ENCODE assay signal across 9 mouse cellular contexts in the genomic region with DNA sequence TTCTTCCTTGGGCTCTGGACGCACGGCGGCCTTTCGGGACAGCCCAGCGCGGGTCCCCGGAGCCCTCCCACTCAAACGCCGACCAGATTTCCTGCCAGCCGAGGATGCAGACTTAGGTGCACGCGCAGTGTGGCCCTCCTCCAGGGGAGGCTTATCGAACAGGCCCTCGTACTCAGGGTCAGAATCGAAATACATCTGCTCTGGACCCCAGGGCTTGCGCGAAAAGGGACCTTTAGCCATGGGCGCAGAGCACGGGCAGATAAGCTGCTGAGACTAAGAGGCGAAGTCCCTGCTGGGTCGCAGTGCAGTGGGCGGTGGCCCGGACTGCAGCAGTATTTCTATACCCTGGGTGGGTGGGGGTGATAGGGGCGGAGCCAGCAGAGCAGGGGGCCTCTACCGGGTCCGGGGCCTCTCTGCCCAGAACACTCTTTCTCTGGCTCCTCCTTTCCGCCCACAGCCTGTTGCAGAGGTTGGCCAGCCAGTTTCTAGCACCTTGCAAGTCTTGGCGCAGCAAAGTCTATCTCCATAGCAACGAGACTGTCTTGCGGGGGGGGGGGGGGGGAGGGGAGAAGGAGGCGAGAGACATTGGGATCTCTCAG. TPM values are rescaled to one million over a fixed set of nuclear protein-coding genes. Genes with fewer than 3 reads are reported as not detected.
DNase-seq lines count a peak whose midpoint lies in the region; ATAC-seq and TF ChIP-seq lines count a peak whose summit lies in the region.
"Had no signal": no experiment of that assay in that cellular context is flagged by ENCODE, and none has a peak within 500 bp of the region (broad histone marks: within the 10 kb centered on the region; RNA-seq: fewer than 3 reads in every experiment).

6330403K07Rik (minus strand) TSS at position 351 of the 599 bp plus-strand sequence.

- peak in 1 of 2 experiments; percentile 4 for DNase-seq in heart, adult 2 months
- DNase-seq in heart, postnatal 36 days: no peak
- peak; percentile 46 for DNase-seq in hindlimb bud, embryonic 11.5 days (ENCODE audit: extremely low spot score, low read depth, low spot score)
- DNase-seq in limb, embryonic 11.5 days (ENCODE audit: low spot score): peak; percentile 93
- DNase-seq in midbrain, postnatal 0 days (ENCODE audit: low spot score): peak; percentile 93
- peak; percentile 83 for DNase-seq in yolk sac, embryonic 10.5 days (ENCODE audit: low spot score)

- H3K79me2 ChIP-seq in heart, adult 2 months (replicated peaks; ENCODE audit: control insufficient read depth, insufficient read depth, low read length): no peaks in the 10 kb centered on the region

- intact Hi-C loops in heart, adult 2 months (cut with DNase I): no loop called here
- intact Hi-C loops in heart, postnatal 36 days (cut with DNase I): no loop called here

- no peaks in the 10 kb centered on the region for H3K36me3 ChIP-seq in heart, adult 2 months (ENCODE audit: control insufficient read depth, insufficient read depth, low read length)
- peaks cover 8% of the 10 kb centered on the region for H3K36me3 ChIP-seq in forebrain, embryonic 13.5 days (ENCODE audit: poor library complexity, severe bottlenecking)
- no peaks in the 10 kb centered on the region for H3K36me3 ChIP-seq in limb, embryonic 11.5 days (ENCODE audit: control insufficient read depth, insufficient read depth, low read length)
- H3K36me3 ChIP-seq in midbrain, postnatal 0 days (ENCODE audit: insufficient read depth, low read length): no peaks in the 10 kb centered on the region

- no peak for TF ChIP-seq POLR2A in heart, adult 2 months (IDR thresholded peaks at IDR 0.05; ENCODE audit: insufficient read depth, low read depth, low read length)
- no peak for TF ChIP-seq POLR2A in bone marrow macrophage, adult 2 months (IDR thresholded peaks at IDR 0.05; ENCODE audit: borderline replicate concordance, low read depth, low read length)

- ATAC-seq in forebrain, embryonic 13.5 days: peak; percentile 96
- ATAC-seq in limb, embryonic 11.5 days (ENCODE audit: insufficient number of reproducible peaks, low FRiP score, low TSS enrichment, low read depth): peak; percentile 98
- peak; percentile 96 for ATAC-seq in midbrain, postnatal 0 days (ENCODE audit: low FRiP score)

- H3K4me1 ChIP-seq in heart, adult 2 months (ENCODE audit: control insufficient read depth, insufficient read depth, low read length): no peaks in the 10 kb centered on the region
- peaks cover 3% of the 10 kb centered on the region for H3K4me1 ChIP-seq in bone marrow macrophage, adult 2 months (ENCODE audit: control insufficient read depth, insufficient read depth, low read length)
- peaks cover 34% of the 10 kb centered on the region for H3K4me1 ChIP-seq in forebrain, embryonic 13.5 days
- H3K4me1 ChIP-seq in limb, embryonic 11.5 days (ENCODE audit: control insufficient read depth, insufficient read depth, low read length): peaks cover 5% of the 10 kb centered on the region; the same call in 1 of the 2 replicates
- H3K4me1 ChIP-seq in midbrain, postnatal 0 days (ENCODE audit: insufficient read depth, low read length): peaks cover 8% of the 10 kb centered on the region; the same call in 1 of the 2 replicates

- H3K27me3 ChIP-seq in heart, adult 2 months (ENCODE audit: control insufficient read depth, insufficient read depth, low read length): no peaks in the 10 kb centered on the region
- no peaks in the 10 kb centered on the region for H3K27me3 ChIP-seq in forebrain, embryonic 13.5 days
- no peaks in the 10 kb centered on the region for H3K27me3 ChIP-seq in limb, embryonic 11.5 days (ENCODE audit: control insufficient read depth, insufficient read depth, low read length)
- no peaks in the 10 kb centered on the region for H3K27me3 ChIP-seq in midbrain, postnatal 0 days (ENCODE audit: insufficient read depth, low read length)
- H3K27me3 ChIP-seq: CH12.LX had no signal

- 2% methylated on average over 31 of the region's 31 CpGs for WGBS in heart, adult 2 months
- WGBS in forebrain, embryonic 13.5 days: 0% methylated on average over 27 of the region's 31 CpGs
- WGBS in limb, embryonic 11.5 days: 0% methylated on average over 30 of the region's 31 CpGs
- under 1% methylated on average over 28 of the region's 31 CpGs for WGBS in midbrain, postnatal 0 days

- no peaks in the 10 kb centered on the region for H3K9me3 ChIP-seq in forebrain, embryonic 13.5 days (replicated peaks)
- no peaks in the 10 kb centered on the region for H3K9me3 ChIP-seq in limb, embryonic 11.5 days (ENCODE audit: control insufficient read depth, low read length)
- H3K9me3 ChIP-seq in midbrain, postnatal 0 days (ENCODE audit: low read length): no peaks in the 10 kb centered on the region

- H3K9ac ChIP-seq in heart, adult 2 months (ENCODE audit: low read depth, low read length): no peak within 1 kb of the TSS
- peak within 1 kb of the TSS; percentile 84 for H3K9ac ChIP-seq in forebrain, embryonic 13.5 days
- peak within 1 kb of the TSS; percentile 87 for H3K9ac ChIP-seq in limb, embryonic 11.5 days (ENCODE audit: low read length)
- peak within 1 kb of the TSS; percentile 83 for H3K9ac ChIP-seq in midbrain, postnatal 0 days (replicated peaks; ENCODE audit: low read length, poor library complexity, severe bottlenecking)

- H3K27ac ChIP-seq in heart, adult 2 months: no peak within 1 kb of the TSS
- H3K27ac ChIP-seq in bone marrow macrophage, adult 2 months (ENCODE audit: insufficient read depth, low read depth, low read length): no peak within 1 kb of the TSS
- H3K27ac ChIP-seq in forebrain, embryonic 13.5 days: peak within 1 kb of the TSS; percentile 99
- H3K27ac ChIP-seq in limb, embryonic 11.5 days (replicated peaks; ENCODE audit: low read depth, low read length): peak within 1 kb of the TSS; percentile 72
- peak within 1 kb of the TSS; percentile 94 for H3K27ac ChIP-seq in midbrain, postnatal 0 days (ENCODE audit: low read depth, low read length)

- peak within 1 kb of the TSS; percentile 29; the same call in 1 of the 2 replicates for H3K4me3 ChIP-seq in heart, adult 2 months
- H3K4me3 ChIP-seq in bone marrow macrophage, adult 2 months (ENCODE audit: insufficient read depth, low read length): peak within 1 kb of the TSS; percentile 8; the same call in 1 of the 2 replicates
- peak within 1 kb of the TSS; percentile 73 for H3K4me3 ChIP-seq in forebrain, embryonic 13.5 days
- peak within 1 kb of the TSS; percentile 69 for H3K4me3 ChIP-seq in limb, embryonic 11.5 days (ENCODE audit: low read depth, low read length)
- peak within 1 kb of the TSS; percentile 55 for H3K4me3 ChIP-seq in midbrain, postnatal 0 days (ENCODE audit: low read depth, low read length)

- peak within 1 kb of the TSS; percentile 72 for H3K4me2 ChIP-seq in forebrain, embryonic 13.5 days
- H3K4me2 ChIP-seq in limb, embryonic 11.5 days (ENCODE audit: low read depth, severe bottlenecking): peak within 1 kb of the TSS; percentile 72
- peak within 1 kb of the TSS; percentile 76 for H3K4me2 ChIP-seq in midbrain, postnatal 0 days (ENCODE audit: low read depth, low read length, poor library complexity, severe bottlenecking)

- no peak for TF ChIP-seq CTCF in heart, adult 2 months (IDR thresholded peaks at IDR 0.05)
- no peak for TF ChIP-seq CTCF in bone marrow macrophage, adult 2 months (IDR thresholded peaks at IDR 0.05; ENCODE audit: low read depth, low read length)
- no peak for TF ChIP-seq CTCF in midbrain, postnatal 0 days (IDR thresholded peaks at IDR 0.05)

- no peak for TF ChIP-seq EP300 in heart, adult 2 months (IDR thresholded peaks at IDR 0.05; ENCODE audit: insufficient read depth, low read depth, low read length)

RNA-seq across cellular contexts. Expression of gene 6330403K07Rik, which starts in this region (rescaled TPM):
- total RNA-seq in heart, adult 2 months (2021): under 1 TPM; 0.31 to 0.59 TPM
- polyA plus RNA-seq in heart, adult 2 months (2012; rRNA removed): 0.47 and 0.56 TPM in 2 replicates
- under 1 TPM; 0.22 to 0.44 TPM for total RNA-seq in heart, postnatal 36 days (2021)
- not detected in 2 replicates for polyA plus RNA-seq in bone marrow macrophage, adult 2 months (2012; ENCODE audit: insufficient read depth, insufficient read length, missing spikeins)
- 425 and 437 TPM in 2 replicates for polyA plus RNA-seq in forebrain, embryonic 13.5 days (2015; fragmentation: Nextera tagmentation; extraction: Ambion mirVana)
- polyA plus RNA-seq in limb, embryonic 11.5 days (2014; fragmentation: Nextera tagmentation; extraction: Ambion mirVana): 83.9 and 103 TPM in 2 replicates
- total RNA-seq in midbrain, postnatal 0 days (2014; rRNA removed): 743 and 785 TPM in 2 replicates
- 854 and 864 TPM in 2 replicates for polyA plus RNA-seq in midbrain, postnatal 0 days (2015; fragmentation: Nextera tagmentation; extraction: Ambion mirVana)
- total RNA-seq: CH12.LX had no signal

Comparison
In these comparisons a context has a peak if more than half of its experiments do, and no peak if none do; other contexts are left out.
1. RNA of gene 6330403K07Rik (total RNA-seq): 743 to 785 TPM in midbrain, postnatal 0 days; 0.31 to 0.59 TPM in heart, adult 2 months and 0.22 to 0.44 TPM in heart, postnatal 36 days; every median in the first group is over 100 times any median in the second.
2. RNA of gene 6330403K07Rik (polyA plus RNA-seq): 854 to 864 TPM in midbrain, postnatal 0 days, 425 to 437 TPM in forebrain, embryonic 13.5 days and 83.9 to 103 TPM in limb, embryonic 11.5 days; 0.47 to 0.56 TPM in heart, adult 2 months and not detected in bone marrow macrophage, adult 2 months; every median in the first group is over 10 times any median in the second.
3. DNase-seq: peak in hindlimb bud, embryonic 11.5 days (single experiment), limb, embryonic 11.5 days (single experiment), midbrain, postnatal 0 days (single experiment) and yolk sac, embryonic 10.5 days (single experiment); none in heart, postnatal 36 days (0 of 2).
4. H3K27ac ChIP-seq: peak in forebrain, embryonic 13.5 days (single experiment), limb, embryonic 11.5 days (single experiment) and midbrain, postnatal 0 days (single experiment); none in heart, adult 2 months (single experiment) and bone marrow macrophage, adult 2 months (single experiment).
5. H3K4me3 ChIP-seq: peak in every context shown above with its lines; median percentile 73 in forebrain, embryonic 13.5 days; 69 in limb, embryonic 11.5 days; 55 in midbrain, postnatal 0 days; 29 in heart, adult 2 months; 8 in bone marrow macrophage, adult 2 months.
6. Peak in every context shown above with its lines, with median percentiles within 50 percentile points of each other: ATAC-seq and H3K4me2 ChIP-seq.